Mouse (Mus musculus): ENCODE measurements at regions not wholly inside any gene's neighbourhood (a gene's known extent, or its start where the extent isn't known, plus 50 kb on each side); places are given as distances from the start of the nearest gene placed in this dataset.

GRCm38 (mm10) chr7:137745991-137746390 is 308.6 kb downstream of the Glrx3 start:
- 76% methylated on average over 3 of the region's 3 CpGs for WGBS
- Histone ChIP-seq H3K27me3 (ENCODE audit: control insufficient read depth, insufficient read depth, low read length) (no peaks in the 10 kb centered on the region), H3K4me3 (ENCODE audit: low read depth, low read length) (no peak overlapping the region), H3K9me3 (ENCODE audit: control insufficient read depth, low read length) (no peaks in the 10 kb centered on the region), H3K27ac (ENCODE audit: low read depth, low read length) (no peak overlapping the region), H3K4me1 (ENCODE audit: control insufficient read depth, insufficient read depth, low read length) (no peaks in the 10 kb centered on the region), H3K36me3 (ENCODE audit: control insufficient read depth, insufficient read depth, low read length) (no peaks in the 10 kb centered on the region), H3K4me2 (ENCODE audit: low read depth) (no peak overlapping the region), H3K9ac (ENCODE audit: low read length) (no peak overlapping the region)
- DNase-seq (ENCODE audit: low spot score) = no peak
- no peak for ATAC-seq (ENCODE audit: insufficient read depth, low FRiP score, low TSS enrichment)

GRCm38 (mm10) chr7:137748936-137749335 is 311.5 kb downstream of the Glrx3 start:
- Histone ChIP-seq H3K4me1 (ENCODE audit: control insufficient read depth, insufficient read depth, low read length) (no peaks in the 10 kb centered on the region), H3K4me3 (ENCODE audit: low read depth, low read length) (no peak overlapping the region), H3K9me3 (ENCODE audit: control insufficient read depth, low read length) (no peaks in the 10 kb centered on the region), H3K9ac (ENCODE audit: low read length) (no peak overlapping the region), H3K27me3 (ENCODE audit: control insufficient read depth, insufficient read depth, low read length) (no peaks in the 10 kb centered on the region), H3K27ac (ENCODE audit: low read depth, low read length) (no peak overlapping the region), H3K4me2 (ENCODE audit: low read depth) (no peak overlapping the region), H3K36me3 (ENCODE audit: control insufficient read depth, insufficient read depth, low read length) (no peaks in the 10 kb centered on the region)
- ATAC-seq (ENCODE audit: insufficient read depth, low FRiP score, low TSS enrichment) (no peak), DNase-seq (ENCODE audit: low spot score) (no peak)
- 86% methylated on average over 7 of the region's 7 CpGs for WGBS

GRCm38 (mm10) chr7:137750741-137751140 is 313.3 kb downstream of the Glrx3 start:
- Histone ChIP-seq H3K36me3 (ENCODE audit: control insufficient read depth, insufficient read depth, low read length) (no peaks in the 10 kb centered on the region), H3K4me1 (ENCODE audit: control insufficient read depth, insufficient read depth, low read length) (no peaks in the 10 kb centered on the region), H3K27ac (ENCODE audit: low read depth, low read length) (no peak overlapping the region), H3K27me3 (ENCODE audit: control insufficient read depth, insufficient read depth, low read length) (no peaks in the 10 kb centered on the region), H3K9me3 (ENCODE audit: control insufficient read depth, low read length) (no peaks in the 10 kb centered on the region), H3K4me3 (ENCODE audit: low read depth, low read length) (no peak overlapping the region), H3K9ac (ENCODE audit: low read length) (no peak overlapping the region), H3K4me2 (ENCODE audit: low read depth) (no peak overlapping the region)
- no peak for DNase-seq (ENCODE audit: low spot score)
- WGBS = 89% methylated on average over 1 of the region's 1 CpGs
- no peak for ATAC-seq (ENCODE audit: insufficient read depth, low FRiP score, low TSS enrichment)

GRCm38 (mm10) chr7:137751151-137751859 is 313.9 kb downstream of the Glrx3 start:
- H3K4me2 ChIP-seq (ENCODE audit: low read depth) = no peak overlapping the region
- 39% methylated on average over 4 of the region's 4 CpGs for WGBS
- DNase-seq (ENCODE audit: low spot score) = no peak

GRCm38 (mm10) chr7:137765961-137766360 is 328.5 kb downstream of the Glrx3 start:
- WGBS = 79% methylated on average over 3 of the region's 3 CpGs

More at GRCm38 (mm10) chr7:137751151-137751859, 313.9 kb downstream of the Glrx3 start:
- Histone ChIP-seq H3K27me3 (ENCODE audit: control insufficient read depth, insufficient read depth, low read length) (no peaks in the 10 kb centered on the region), H3K9ac (ENCODE audit: low read length) (no peak overlapping the region), H3K36me3 (ENCODE audit: control insufficient read depth, insufficient read depth, low read length) (no peaks in the 10 kb centered on the region), H3K9me3 (ENCODE audit: control insufficient read depth, low read length) (no peaks in the 10 kb centered on the region), H3K4me3 (ENCODE audit: low read depth, low read length) (no peak overlapping the region), H3K27ac (ENCODE audit: low read depth, low read length) (no peak overlapping the region), H3K4me1 (ENCODE audit: control insufficient read depth, insufficient read depth, low read length) (no peaks in the 10 kb centered on the region)
- no peak for ATAC-seq (ENCODE audit: insufficient read depth, low FRiP score, low TSS enrichment)

GRCm38 (mm10) chr7:137766721-137767120 is 329.3 kb downstream of the Glrx3 start:
- Histone ChIP-seq H3K4me2 (ENCODE audit: low read depth) (no peak overlapping the region), H3K4me3 (ENCODE audit: low read depth, low read length) (no peak overlapping the region), H3K9me3 (ENCODE audit: control insufficient read depth, low read length) (no peaks in the 10 kb centered on the region), H3K27ac (ENCODE audit: low read depth, low read length) (no peak overlapping the region), H3K4me1 (ENCODE audit: control insufficient read depth, insufficient read depth, low read length) (no peaks in the 10 kb centered on the region), H3K9ac (ENCODE audit: low read length) (no peak overlapping the region), H3K36me3 (ENCODE audit: control insufficient read depth, insufficient read depth, low read length) (no peaks in the 10 kb centered on the region), H3K27me3 (ENCODE audit: control insufficient read depth, insufficient read depth, low read length) (no peaks in the 10 kb centered on the region)
- ATAC-seq (ENCODE audit: insufficient read depth, low FRiP score, low TSS enrichment) (no peak), DNase-seq (ENCODE audit: low spot score) (no peak)
- 79% methylated on average over 2 of the region's 2 CpGs for WGBS

More at GRCm38 (mm10) chr7:137765961-137766360, 328.5 kb downstream of the Glrx3 start:
- Histone ChIP-seq H3K27me3 (ENCODE audit: control insufficient read depth, insufficient read depth, low read length) (no peaks in the 10 kb centered on the region), H3K9me3 (ENCODE audit: control insufficient read depth, low read length) (no peaks in the 10 kb centered on the region), H3K4me3 (ENCODE audit: low read depth, low read length) (no peak overlapping the region), H3K36me3 (ENCODE audit: control insufficient read depth, insufficient read depth, low read length) (no peaks in the 10 kb centered on the region), H3K4me1 (ENCODE audit: control insufficient read depth, insufficient read depth, low read length) (no peaks in the 10 kb centered on the region), H3K4me2 (ENCODE audit: low read depth) (no peak overlapping the region), H3K9ac (ENCODE audit: low read length) (no peak overlapping the region), H3K27ac (ENCODE audit: low read depth, low read length) (no peak overlapping the region)
- DNase-seq (ENCODE audit: low spot score) (no peak), ATAC-seq (ENCODE audit: insufficient read depth, low FRiP score, low TSS enrichment) (no peak)

GRCm38 (mm10) chr7:137773051-137773964 is 335.9 kb downstream of the Glrx3 start:
- Histone ChIP-seq H3K36me3 (ENCODE audit: control insufficient read depth, insufficient read depth, low read length) (no peaks in the 10 kb centered on the region), H3K4me1 (ENCODE audit: control insufficient read depth, insufficient read depth, low read length) (no peaks in the 10 kb centered on the region), H3K4me2 (ENCODE audit: low read depth) (no peak overlapping the region), H3K27ac (ENCODE audit: low read depth, low read length) (no peak overlapping the region), H3K9ac (ENCODE audit: low read length) (no peak overlapping the region), H3K27me3 (ENCODE audit: control insufficient read depth, insufficient read depth, low read length) (no peaks in the 10 kb centered on the region), H3K4me3 (ENCODE audit: low read depth, low read length) (no peak overlapping the region), H3K9me3 (ENCODE audit: control insufficient read depth, low read length) (no peaks in the 10 kb centered on the region)
- WGBS = 82% methylated on average over 7 of the region's 7 CpGs
- ATAC-seq (ENCODE audit: insufficient read depth, low FRiP score, low TSS enrichment) (no peak), DNase-seq (ENCODE audit: low spot score) (no peak)

- no peak overlapping the region for H3K9ac ChIP-seq (ENCODE audit: low read length)
- WGBS = 50% methylated on average over 7 of the region's 7 CpGs
- H3K4me1 ChIP-seq (ENCODE audit: control insufficient read depth, insufficient read depth, low read length) = no peaks in the 10 kb centered on the region
- H3K27me3 ChIP-seq (ENCODE audit: control insufficient read depth, insufficient read depth, low read length) = no peaks in the 10 kb centered on the region
- H3K4me3 ChIP-seq (ENCODE audit: low read depth, low read length) = no peak overlapping the region
- DNase-seq (ENCODE audit: low spot score) = no peak
- ATAC-seq (ENCODE audit: insufficient read depth, low FRiP score, low TSS enrichment) = no peak
- no peaks in the 10 kb centered on the region for H3K36me3 ChIP-seq (ENCODE audit: control insufficient read depth, insufficient read depth, low read length)
- no peak overlapping the region for H3K27ac ChIP-seq (ENCODE audit: low read depth, low read length)
- no peaks in the 10 kb centered on the region for H3K9me3 ChIP-seq (ENCODE audit: control insufficient read depth, low read length)
- H3K4me2 ChIP-seq (ENCODE audit: low read depth) = no peak overlapping the region
Measured at GRCm38 (mm10) chr7:137773965-137774310, 336.5 kb downstream of the Glrx3 start.

- H3K4me3 ChIP-seq (ENCODE audit: low read depth, low read length) = no peak overlapping the region
- H3K9me3 ChIP-seq (ENCODE audit: control insufficient read depth, low read length) = no peaks in the 10 kb centered on the region
- H3K4me1 ChIP-seq (ENCODE audit: control insufficient read depth, insufficient read depth, low read length) = no peaks in the 10 kb centered on the region
- H3K27me3 ChIP-seq (ENCODE audit: control insufficient read depth, insufficient read depth, low read length) = no peaks in the 10 kb centered on the region
- H3K36me3 ChIP-seq (ENCODE audit: control insufficient read depth, insufficient read depth, low read length) = no peaks in the 10 kb centered on the region
- no peak overlapping the region for H3K27ac ChIP-seq (ENCODE audit: low read depth, low read length)
- ATAC-seq (ENCODE audit: insufficient read depth, low FRiP score, low TSS enrichment) (no peak), DNase-seq (ENCODE audit: low spot score) (peak; percentile 37)
- H3K4me2 ChIP-seq (ENCODE audit: low read depth) = no peak overlapping the region
- no peak overlapping the region for H3K9ac ChIP-seq (ENCODE audit: low read length)
Measured at GRCm38 (mm10) chr7:137783954-137784353, 346.5 kb downstream of the Glrx3 start.
